Mouse (Mus musculus): ENCODE data around the gene Hydin. TPM values are rescaled to one million over a fixed set of nuclear protein-coding genes. Genes with fewer than 3 reads are reported as not detected.
A peak's percentile ranks its signal among the peaks of the same experiment; 100 is the strongest.

The Hydin gene
- polyA plus RNA-seq, 1 experiment from 2014 or later: 0.32 TPM

DNA sequence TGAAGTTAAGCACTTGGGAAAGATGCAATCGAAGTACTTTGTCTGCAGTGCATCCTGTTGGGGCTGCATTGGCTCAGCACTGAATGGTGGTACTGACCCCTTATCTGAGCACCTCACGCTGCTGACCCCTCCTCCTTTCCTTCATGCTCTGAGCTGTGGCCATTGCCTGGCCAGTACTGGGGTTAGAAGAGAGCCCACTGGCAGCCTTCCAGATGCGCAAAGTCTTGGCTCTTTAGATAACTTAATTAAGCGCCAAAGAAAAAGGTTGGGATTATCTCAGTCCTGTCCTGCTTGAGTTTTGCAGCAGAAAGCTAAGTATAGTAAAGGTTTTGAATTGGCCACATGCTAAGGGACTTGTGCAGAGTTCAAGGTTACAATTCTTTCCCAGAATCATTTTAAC, 377.6 kb downstream of the Hydin start:
- no peak for ATAC-seq (ENCODE audit: low read depth)
- 84% methylated on average over 4 of the region's 4 CpGs for WGBS
- Histone ChIP-seq H3K4me3 (ENCODE audit: low read depth, low read length) (no peak overlapping the region), H3K27me3 (replicated peaks; ENCODE audit: control insufficient read depth, insufficient read depth, low read length) (no peaks in the 10 kb centered on the region), H3K9me3 (ENCODE audit: control insufficient read depth, low read length) (no peaks in the 10 kb centered on the region), H3K4me2 (ENCODE audit: low read depth, low read length) (no peak overlapping the region), H3K4me1 (ENCODE audit: control insufficient read depth, insufficient read depth, low read length) (no peaks in the 10 kb centered on the region), H3K9ac (ENCODE audit: low read depth, low read length) (no peak overlapping the region), H3K27ac (replicated peaks; ENCODE audit: low read depth, low read length) (no peak overlapping the region), H3K36me3 (ENCODE audit: control insufficient read depth, insufficient read depth, low read length) (peaks cover 9% of the 10 kb centered on the region; the same call in 1 of the 2 replicates)
- DNase-seq (ENCODE audit: low spot score): no peak

DNA sequence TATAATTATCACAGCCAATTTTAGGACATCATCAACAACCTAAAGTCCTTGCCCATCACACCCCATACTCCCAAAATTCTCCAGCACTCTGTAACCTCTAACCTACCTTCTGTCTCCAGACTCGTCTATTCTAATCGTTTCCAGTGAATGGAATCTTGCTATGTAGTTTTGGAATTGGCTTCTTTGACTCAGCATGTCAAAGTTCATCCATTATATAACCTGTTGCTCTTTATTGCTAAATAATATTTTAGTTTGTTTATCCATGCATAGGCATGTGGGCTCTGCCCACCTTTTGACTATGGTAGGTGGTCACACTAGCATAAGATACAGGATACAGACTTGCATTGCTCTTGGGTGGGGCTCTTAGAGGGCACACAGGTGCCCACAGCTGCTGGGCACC, 378.1 kb downstream of the Hydin start:
- Histone ChIP-seq H3K4me3 (ENCODE audit: low read depth, low read length) (no peak overlapping the region), H3K9me3 (ENCODE audit: control insufficient read depth, low read length) (no peaks in the 10 kb centered on the region), H3K27me3 (replicated peaks; ENCODE audit: control insufficient read depth, insufficient read depth, low read length) (no peaks in the 10 kb centered on the region), H3K36me3 (ENCODE audit: control insufficient read depth, insufficient read depth, low read length) (peaks cover 13% of the 10 kb centered on the region; the same call in 1 of the 2 replicates), H3K4me1 (ENCODE audit: control insufficient read depth, insufficient read depth, low read length) (no peaks in the 10 kb centered on the region), H3K27ac (replicated peaks; ENCODE audit: low read depth, low read length) (no peak overlapping the region), H3K4me2 (ENCODE audit: low read depth, low read length) (no peak overlapping the region), H3K9ac (ENCODE audit: low read depth, low read length) (no peak overlapping the region)
- no peak for DNase-seq (ENCODE audit: low spot score)
- no peak for ATAC-seq (ENCODE audit: low read depth)
- 77% methylated on average over 2 of the region's 2 CpGs for WGBS

DNA sequence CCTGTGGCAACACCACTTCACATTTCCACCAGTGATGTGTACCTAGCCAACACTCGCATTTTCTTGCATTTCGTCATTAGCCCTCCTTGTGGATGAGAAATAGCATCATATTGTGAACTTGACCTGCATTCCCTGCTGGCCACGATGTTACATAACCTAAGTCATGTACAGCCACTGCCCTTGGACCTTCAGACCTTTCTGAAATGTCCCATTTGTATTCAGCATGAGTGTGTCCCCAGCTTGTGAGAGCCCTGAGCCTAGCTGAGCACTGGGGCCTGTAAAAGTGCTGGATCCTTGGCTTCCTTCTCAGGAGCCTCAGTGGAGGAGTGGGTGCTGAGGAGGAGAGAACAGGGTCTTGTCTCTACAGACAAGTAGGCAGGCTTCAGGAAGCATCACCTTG, 378.6 kb downstream of the Hydin start:
- H3K27me3 ChIP-seq (replicated peaks; ENCODE audit: control insufficient read depth, insufficient read depth, low read length): no peaks in the 10 kb centered on the region
- H3K4me3 ChIP-seq (ENCODE audit: low read depth, low read length): no peak overlapping the region
- no peak overlapping the region for H3K27ac ChIP-seq (replicated peaks; ENCODE audit: low read depth, low read length)
- DNase-seq (ENCODE audit: low spot score) (no peak), ATAC-seq (ENCODE audit: low read depth) (no peak)
- H3K4me2 ChIP-seq (ENCODE audit: low read depth, low read length): no peak overlapping the region
- H3K9ac ChIP-seq (ENCODE audit: low read depth, low read length): no peak overlapping the region
- peaks cover 18% of the 10 kb centered on the region; the same call in 1 of the 2 replicates for H3K36me3 ChIP-seq (ENCODE audit: control insufficient read depth, insufficient read depth, low read length)
- no peaks in the 10 kb centered on the region for H3K9me3 ChIP-seq (ENCODE audit: control insufficient read depth, low read length)
- no peaks in the 10 kb centered on the region for H3K4me1 ChIP-seq (ENCODE audit: control insufficient read depth, insufficient read depth, low read length)
- WGBS: 89% methylated on average over 3 of the region's 3 CpGs

DNA sequence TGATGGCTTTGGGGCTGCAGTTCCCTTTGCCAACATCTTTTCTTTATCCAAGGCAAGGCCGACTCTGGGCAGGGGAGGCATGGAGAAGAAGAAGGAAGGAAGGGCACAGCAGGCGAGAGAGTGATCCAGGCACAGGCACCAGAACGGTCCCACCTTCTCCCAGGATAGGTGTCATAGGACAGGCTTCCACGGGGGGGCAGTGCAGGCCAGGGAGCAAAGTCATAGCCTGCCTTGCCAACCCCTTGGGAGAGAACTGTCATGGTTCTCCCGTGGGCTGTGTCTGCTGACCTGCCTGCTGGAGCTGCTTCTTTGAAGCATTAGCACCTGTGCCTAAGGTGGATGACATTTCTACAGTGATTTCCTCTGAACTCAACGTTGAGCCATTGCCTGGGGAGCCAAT, 379.3 kb downstream of the Hydin start:
- H3K27me3 ChIP-seq (replicated peaks; ENCODE audit: control insufficient read depth, insufficient read depth, low read length): no peaks in the 10 kb centered on the region
- no peak overlapping the region for H3K4me3 ChIP-seq (ENCODE audit: low read depth, low read length)
- H3K36me3 ChIP-seq (ENCODE audit: control insufficient read depth, insufficient read depth, low read length): peaks cover 24% of the 10 kb centered on the region; the same call in 1 of the 2 replicates
- ATAC-seq (ENCODE audit: low read depth) (peak; percentile 86), DNase-seq (ENCODE audit: low spot score) (peak; percentile 72)
- 32% methylated on average over 6 of the region's 6 CpGs for WGBS
- no peak overlapping the region for H3K9ac ChIP-seq (ENCODE audit: low read depth, low read length)
- no peaks in the 10 kb centered on the region for H3K9me3 ChIP-seq (ENCODE audit: control insufficient read depth, low read length)
- H3K4me2 ChIP-seq (ENCODE audit: low read depth, low read length): no peak overlapping the region
- H3K4me1 ChIP-seq (ENCODE audit: control insufficient read depth, insufficient read depth, low read length): no peaks in the 10 kb centered on the region
- no peak overlapping the region for H3K27ac ChIP-seq (replicated peaks; ENCODE audit: low read depth, low read length)

DNA sequence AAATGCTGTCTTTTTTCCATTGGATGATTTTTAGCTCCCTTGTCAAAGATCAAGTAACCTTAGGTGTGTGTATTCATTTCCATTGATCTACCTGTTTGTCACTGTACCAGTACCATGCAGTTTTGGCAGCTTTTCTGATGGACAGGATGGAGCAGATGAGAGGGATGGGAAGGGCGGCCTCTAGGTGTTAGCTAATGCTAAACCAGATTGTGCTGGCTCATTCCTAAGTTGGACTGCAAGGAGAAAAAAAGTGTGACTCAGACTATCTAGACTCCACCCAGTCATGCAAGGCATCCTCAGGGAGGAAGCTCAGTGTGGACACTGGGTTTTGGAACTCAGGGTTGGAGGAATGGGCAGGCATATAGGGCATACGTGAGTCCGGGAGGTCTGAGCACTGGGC, 381.8 kb downstream of the Hydin start:
- Histone ChIP-seq H3K9ac (ENCODE audit: low read depth, low read length) (no peak overlapping the region), H3K36me3 (ENCODE audit: control insufficient read depth, insufficient read depth, low read length) (peaks cover 25% of the 10 kb centered on the region; the same call in 1 of the 2 replicates), H3K9me3 (ENCODE audit: control insufficient read depth, low read length) (no peaks in the 10 kb centered on the region), H3K4me2 (ENCODE audit: low read depth, low read length) (no peak overlapping the region), H3K4me3 (ENCODE audit: low read depth, low read length) (no peak overlapping the region), H3K4me1 (ENCODE audit: control insufficient read depth, insufficient read depth, low read length) (no peaks in the 10 kb centered on the region), H3K27ac (replicated peaks; ENCODE audit: low read depth, low read length) (no peak overlapping the region), H3K27me3 (replicated peaks; ENCODE audit: control insufficient read depth, insufficient read depth, low read length) (no peaks in the 10 kb centered on the region)
- DNase-seq (ENCODE audit: low spot score) (no peak), ATAC-seq (ENCODE audit: low read depth) (no peak)
- WGBS: 96% methylated on average over 3 of the region's 3 CpGs

DNA sequence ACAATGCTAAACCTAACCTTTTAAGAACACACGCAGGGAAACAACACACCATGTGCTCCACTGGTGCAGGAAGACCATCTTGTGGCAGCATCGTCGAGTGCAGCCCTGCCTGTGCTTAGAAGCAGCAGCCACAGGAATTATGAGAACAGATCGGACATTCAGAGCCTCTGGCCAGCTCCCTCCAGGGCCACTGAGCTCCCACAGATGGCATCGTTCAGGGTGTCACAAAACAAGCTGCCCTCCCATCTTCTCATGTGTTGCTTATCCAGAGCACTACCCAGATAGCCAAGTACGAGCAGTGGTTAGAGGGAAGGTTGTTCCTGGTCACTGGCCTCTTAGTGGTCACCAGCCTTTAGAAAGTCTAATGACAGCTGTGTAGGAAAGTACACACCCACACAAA, 382.5 kb downstream of the Hydin start:
- Histone ChIP-seq H3K4me2 (ENCODE audit: low read depth, low read length) (no peak overlapping the region), H3K36me3 (ENCODE audit: control insufficient read depth, insufficient read depth, low read length) (peaks cover 25% of the 10 kb centered on the region; the same call in 1 of the 2 replicates), H3K9me3 (ENCODE audit: control insufficient read depth, low read length) (no peaks in the 10 kb centered on the region), H3K4me3 (ENCODE audit: low read depth, low read length) (no peak overlapping the region), H3K27me3 (replicated peaks; ENCODE audit: control insufficient read depth, insufficient read depth, low read length) (no peaks in the 10 kb centered on the region), H3K4me1 (ENCODE audit: control insufficient read depth, insufficient read depth, low read length) (no peaks in the 10 kb centered on the region), H3K9ac (ENCODE audit: low read depth, low read length) (no peak overlapping the region), H3K27ac (replicated peaks; ENCODE audit: low read depth, low read length) (no peak overlapping the region)
- DNase-seq (ENCODE audit: low spot score): no peak
- no peak for ATAC-seq (ENCODE audit: low read depth)
- 87% methylated on average over 6 of the region's 6 CpGs for WGBS

DNA sequence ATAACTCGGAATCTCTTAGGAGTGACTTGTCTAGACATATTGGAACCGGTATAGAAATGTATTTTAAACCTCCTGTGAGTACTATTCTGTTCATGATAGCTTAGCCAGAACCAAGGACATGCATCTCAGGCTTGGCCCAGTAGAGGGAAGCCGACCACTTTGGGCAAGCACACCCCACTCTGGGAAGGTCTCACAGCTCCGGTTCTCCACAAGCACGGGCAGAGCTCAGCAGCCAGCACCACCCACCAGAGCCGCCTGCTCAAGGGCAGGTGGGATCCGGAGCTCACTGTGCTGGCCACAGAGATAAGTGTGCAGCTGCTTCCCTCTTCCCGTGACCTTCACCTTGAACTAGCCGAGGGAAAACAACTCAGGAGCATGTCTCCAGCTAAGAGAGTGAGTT, 384.1 kb downstream of the Hydin start:
- ATAC-seq (ENCODE audit: low read depth) (no peak), DNase-seq (ENCODE audit: low spot score) (no peak)
- Histone ChIP-seq H3K27me3 (replicated peaks; ENCODE audit: control insufficient read depth, insufficient read depth, low read length) (no peaks in the 10 kb centered on the region), H3K4me2 (ENCODE audit: low read depth, low read length) (no peak overlapping the region), H3K9ac (ENCODE audit: low read depth, low read length) (no peak overlapping the region), H3K4me3 (ENCODE audit: low read depth, low read length) (no peak overlapping the region), H3K9me3 (ENCODE audit: control insufficient read depth, low read length) (no peaks in the 10 kb centered on the region), H3K4me1 (ENCODE audit: control insufficient read depth, insufficient read depth, low read length) (no peaks in the 10 kb centered on the region), H3K27ac (replicated peaks; ENCODE audit: low read depth, low read length) (no peak overlapping the region), H3K36me3 (ENCODE audit: control insufficient read depth, insufficient read depth, low read length) (peaks cover 25% of the 10 kb centered on the region; the same call in 1 of the 2 replicates)
- WGBS: 80% methylated on average over 9 of the region's 9 CpGs

DNA sequence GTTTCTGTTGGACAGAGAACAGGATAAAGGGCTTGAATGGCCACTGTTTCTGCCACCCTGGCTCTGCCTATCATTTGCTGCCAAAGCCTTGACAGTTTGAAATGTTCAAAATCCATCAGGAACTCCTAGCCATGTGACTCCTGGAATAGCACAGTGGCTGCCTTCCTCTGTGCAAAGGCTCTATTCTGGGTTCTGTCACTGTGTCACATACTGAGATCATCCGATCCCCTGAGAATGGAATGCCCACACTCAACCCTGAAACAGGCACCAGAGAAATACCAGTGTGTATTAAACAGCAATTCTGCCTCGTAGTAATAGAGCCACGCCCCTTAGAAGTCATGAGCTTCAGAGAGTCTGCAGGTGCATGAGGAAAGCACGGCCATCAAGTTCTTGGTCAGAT, 385.1 kb downstream of the Hydin start:
- WGBS: 77% methylated on average over 4 of the region's 4 CpGs
- no peak for ATAC-seq (ENCODE audit: low read depth)
- H3K4me3 ChIP-seq (ENCODE audit: low read depth, low read length): no peak overlapping the region
- H3K4me2 ChIP-seq (ENCODE audit: low read depth, low read length): no peak overlapping the region
- no peak overlapping the region for H3K27ac ChIP-seq (replicated peaks; ENCODE audit: low read depth, low read length)
- H3K27me3 ChIP-seq (replicated peaks; ENCODE audit: control insufficient read depth, insufficient read depth, low read length): no peaks in the 10 kb centered on the region
- DNase-seq (ENCODE audit: low spot score): no peak
- no peaks in the 10 kb centered on the region for H3K4me1 ChIP-seq (ENCODE audit: control insufficient read depth, insufficient read depth, low read length)
- H3K36me3 ChIP-seq (ENCODE audit: control insufficient read depth, insufficient read depth, low read length): peaks cover 25% of the 10 kb centered on the region; the same call in 1 of the 2 replicates
- no peak overlapping the region for H3K9ac ChIP-seq (ENCODE audit: low read depth, low read length)
- H3K9me3 ChIP-seq (ENCODE audit: control insufficient read depth, low read length): no peaks in the 10 kb centered on the region
